Mouse (Mus musculus) myocyte (in vitro differentiated cells): ENCODE measurements around the gene Pcbp4.

Source experiments
- E2F4 ChIP-seq: IDR thresholded peaks from one replicate; pipeline ENCODE4 v1.6.1; 2011; ENCODE audit warnings: mild to moderate bottlenecking, control low read depth, moderate library complexity; ENCODE audit not compliant: insufficient read depth
- POLR2A ChIP-seq: IDR thresholded peaks from one replicate; pipeline ENCODE4 v1.6.1; 2011; ENCODE audit warnings: low read depth, mild to moderate bottlenecking, control low read depth, moderate library complexity; ENCODE audit not compliant: insufficient read length
- TCF12 ChIP-seq: IDR thresholded peaks from one replicate; pipeline ENCODE4 v1.6.1; 2011; ENCODE audit warnings: mild to moderate bottlenecking, control low read depth; ENCODE audit not compliant: poor library complexity, insufficient read depth, severe bottlenecking

GRCm38 (mm10) chr9:106469776-106470175, 16.7 kb downstream of the Pcbp4 start:
- no peak for TF ChIP-seq TCF12
- TF ChIP-seq E2F4 = no peak
- no peak for TF ChIP-seq POLR2A
